Mouse (Mus musculus) hindbrain, embryonic 14.5 days (tissue): ENCODE data around the gene Gsto2. TPM values are rescaled to one million over a fixed set of nuclear protein-coding genes. Genes with fewer than 3 reads are reported as not detected.

Source experiments
- ATAC-seq: fragments of 200-750 bp; cut with Nextera tagmentation; 2 replicates; pipeline ENCODE4 v1.8.0; 2017; ENCODE audit warnings: moderate number of reproducible peaks, mild to moderate bottlenecking, moderate TSS enrichment, moderate library complexity; ENCODE audit not compliant: low FRiP score
- DNase-seq: peaks from one replicate; pipeline ENCODE4 v3.0.0-alpha.2; 2015; ENCODE audit warnings: low spot score
- H3K27ac ChIP-seq: fragments of 300-500 bp; sonication (generic); 2 replicates; pipeline ENCODE4 v1.5.1; 2014; ENCODE audit warnings: mild to moderate bottlenecking, moderate library complexity
- H3K27me3 ChIP-seq: fragments of 300-500 bp; sonication (generic); 2 replicates; pipeline ENCODE4 v1.6.1; 2014; ENCODE audit warnings: mild to moderate bottlenecking, low read length, mixed read lengths; ENCODE audit not compliant: control insufficient read depth, insufficient read depth
- H3K36me3 ChIP-seq: fragments of 300-500 bp; sonication (generic); replicated peaks from 2 replicates; pipeline ENCODE4 v1.6.1; 2014; ENCODE audit not compliant: control insufficient read depth, insufficient read depth
- H3K4me1 ChIP-seq: fragments of 300-500 bp; sonication (generic); replicated peaks from 2 replicates; pipeline ENCODE4 v1.6.1; 2014; ENCODE audit warnings: antibody characterized with exemption, low read length, mixed read lengths; ENCODE audit not compliant: control insufficient read depth, insufficient read depth
- H3K4me2 ChIP-seq: fragments of 300-500 bp; sonication (generic); replicated peaks from 2 replicates; pipeline ENCODE4 v1.6.1; 2014; ENCODE audit warnings: mild to moderate bottlenecking, moderate library complexity
- H3K4me3 ChIP-seq: fragments of 300-500 bp; sonication (generic); replicated peaks from 2 replicates; pipeline ENCODE4 v1.5.1; 2014; ENCODE audit warnings: mild to moderate bottlenecking, low read length
- H3K9ac ChIP-seq: fragments of 300-500 bp; sonication (generic); 2 replicates; pipeline ENCODE4 v1.6.1; 2014
- H3K9me3 ChIP-seq: fragments of 300-500 bp; sonication (generic); 2 replicates; pipeline ENCODE4 v1.6.1; 2016; ENCODE audit warnings: low read length; ENCODE audit not compliant: control insufficient read depth
- WGBS: fragments of 180-500 bp; shearing (Covaris S2); extraction: QIAGEN DNeasy Blood & Tissue Kit; methylation state at CpG from one replicate; pipeline ENCODE4 v1.1.7; 2014; 5-methylcytosine and 5-hydroxymethylcytosine counted together
- polyA plus RNA-seq: library from polyadenylated mRNA; unstranded; fragments of >200 nt; fragmentation: Nextera tagmentation; extraction: Ambion mirVana; gene quantifications from 2 replicates; pipeline ENCODE4 v1.2.1, GENCODE M21; 2014

Gene Gsto2
- polyA plus RNA-seq, 1 experiment from 2014 or later: 1.2 TPM

DNA sequence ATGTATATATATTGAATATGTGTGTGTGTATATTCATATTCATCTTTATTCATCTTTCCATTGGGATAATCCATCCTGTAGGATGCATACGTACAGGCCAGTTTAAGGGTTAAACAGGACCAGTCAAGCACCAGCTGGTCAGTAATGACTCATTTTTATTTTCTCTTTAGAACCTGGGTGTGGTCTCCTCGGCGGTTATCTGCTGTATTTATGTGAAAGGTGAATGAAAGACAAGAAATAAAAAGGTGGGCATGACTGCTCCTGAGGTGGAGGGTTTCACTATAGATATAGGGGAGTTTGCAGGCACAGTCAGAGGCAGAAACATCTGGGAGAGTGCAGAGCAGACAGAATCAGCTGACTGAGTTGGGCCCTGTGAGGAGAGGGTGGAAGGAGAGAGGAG is 4.2 kb downstream of the Gsto2 start:
- Histone ChIP-seq H3K9ac (no peak overlapping the region), H3K4me1 (peaks cover 10% of the 10 kb centered on the region; the same call in 1 of the 2 replicates), H3K9me3 (no peaks in the 10 kb centered on the region), H3K27ac (no peak overlapping the region), H3K36me3 (no peaks in the 10 kb centered on the region), H3K27me3 (no peaks in the 10 kb centered on the region), H3K4me3 (no peak overlapping the region), H3K4me2 (no peak overlapping the region)
- DNase-seq (no peak), ATAC-seq (no peak)
- WGBS: 69% methylated on average over 3 of the region's 3 CpGs

GRCm38 (mm10) chr19:47870102-47870666 is 4.8 kb downstream of the Gsto2 start:
- H3K36me3 ChIP-seq: no peaks in the 10 kb centered on the region
- no peaks in the 10 kb centered on the region for H3K9me3 ChIP-seq
- ATAC-seq (no peak), DNase-seq (no peak)
- H3K27ac ChIP-seq: no peak overlapping the region
- 79% methylated on average over 7 of the region's 7 CpGs for WGBS
- H3K27me3 ChIP-seq: no peaks in the 10 kb centered on the region
- no peak overlapping the region for H3K4me2 ChIP-seq
- peaks cover 4% of the 10 kb centered on the region; the same call in 1 of the 2 replicates for H3K4me1 ChIP-seq
- H3K4me3 ChIP-seq: no peak overlapping the region
- no peak overlapping the region for H3K9ac ChIP-seq

- H3K4me2 ChIP-seq: no peak overlapping the region
- no peaks in the 10 kb centered on the region for H3K9me3 ChIP-seq
- no peak overlapping the region for H3K4me3 ChIP-seq
- no peak for DNase-seq
- ATAC-seq: no peak
- no peak overlapping the region for H3K27ac ChIP-seq
- H3K27me3 ChIP-seq: no peaks in the 10 kb centered on the region
- H3K9ac ChIP-seq: no peak overlapping the region
- no peaks in the 10 kb centered on the region for H3K4me1 ChIP-seq
- WGBS: 27% methylated on average over 10 of the region's 10 CpGs
- no peaks in the 10 kb centered on the region for H3K36me3 ChIP-seq
These were observed 6.2 kb downstream of the Gsto2 start for GRCm38 (mm10) chr19:47871515-47871914.

- no peak for ATAC-seq
- 73% methylated on average over 15 of the region's 15 CpGs for WGBS
These were observed 10.9 kb downstream of the Gsto2 start for GRCm38 (mm10) chr19:47876252-47876651.

DNA sequence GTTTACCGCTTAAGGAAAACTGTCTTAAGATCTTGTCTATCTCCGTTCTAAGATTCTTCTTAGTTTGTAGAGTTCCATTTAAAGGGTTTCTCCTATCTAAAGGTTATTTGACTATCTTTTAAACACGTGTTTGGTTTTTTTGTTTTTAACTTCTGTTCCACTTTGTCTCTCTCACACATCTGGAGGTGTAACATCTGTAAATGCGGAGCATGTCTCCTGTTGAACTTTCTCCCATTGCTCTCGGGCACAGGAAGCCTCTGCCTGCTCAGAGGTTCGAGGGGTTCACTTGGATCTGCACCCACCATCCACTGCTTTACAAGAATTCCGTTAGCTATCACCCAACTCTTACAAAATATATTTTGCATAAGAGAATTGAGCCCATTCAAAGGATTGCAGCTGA is 16.2 kb downstream of the Gsto2 start:
- no peak for ATAC-seq
- Histone ChIP-seq H3K27ac (no peak overlapping the region), H3K4me1 (no peaks in the 10 kb centered on the region), H3K9ac (no peak overlapping the region), H3K4me2 (no peak overlapping the region), H3K4me3 (no peak overlapping the region), H3K9me3 (no peaks in the 10 kb centered on the region), H3K27me3 (no peaks in the 10 kb centered on the region), H3K36me3 (no peaks in the 10 kb centered on the region)
- DNase-seq: no peak
- 86% methylated on average over 7 of the region's 7 CpGs for WGBS

More at GRCm38 (mm10) chr19:47876252-47876651, 10.9 kb downstream of the Gsto2 start:
- Histone ChIP-seq H3K27ac (no peak overlapping the region), H3K36me3 (no peaks in the 10 kb centered on the region), H3K4me3 (no peak overlapping the region), H3K4me1 (no peaks in the 10 kb centered on the region), H3K27me3 (no peaks in the 10 kb centered on the region), H3K4me2 (no peak overlapping the region), H3K9me3 (no peaks in the 10 kb centered on the region), H3K9ac (no peak overlapping the region)
- no peak for DNase-seq

GRCm38 (mm10) chr19:47882151-47882881 is 17.0 kb downstream of the Gsto2 start:
- DNase-seq: peak; percentile 90
- H3K27ac ChIP-seq: no peak overlapping the region
- H3K4me1 ChIP-seq: no peaks in the 10 kb centered on the region
- H3K27me3 ChIP-seq: no peaks in the 10 kb centered on the region
- H3K4me2 ChIP-seq: no peak overlapping the region
- no peaks in the 10 kb centered on the region for H3K36me3 ChIP-seq
- no peak overlapping the region for H3K4me3 ChIP-seq
- ATAC-seq: peak; percentile 68; the same call in 1 of the 2 replicates
- 25% methylated on average over 11 of the region's 11 CpGs for WGBS
- no peak overlapping the region for H3K9ac ChIP-seq
- H3K9me3 ChIP-seq: no peaks in the 10 kb centered on the region

GRCm38 (mm10) chr19:47882882-47883254 is 17.5 kb downstream of the Gsto2 start:
- no peaks in the 10 kb centered on the region for H3K4me1 ChIP-seq
- no peak overlapping the region for H3K9ac ChIP-seq
- H3K27me3 ChIP-seq: no peaks in the 10 kb centered on the region
- 65% methylated on average over 9 of the region's 9 CpGs for WGBS
- no peak overlapping the region for H3K4me2 ChIP-seq
- H3K4me3 ChIP-seq: no peak overlapping the region
- DNase-seq (no peak), ATAC-seq (peak; percentile 21; the same call in 1 of the 2 replicates)
- no peaks in the 10 kb centered on the region for H3K36me3 ChIP-seq
- no peak overlapping the region for H3K27ac ChIP-seq
- H3K9me3 ChIP-seq: no peaks in the 10 kb centered on the region

DNA sequence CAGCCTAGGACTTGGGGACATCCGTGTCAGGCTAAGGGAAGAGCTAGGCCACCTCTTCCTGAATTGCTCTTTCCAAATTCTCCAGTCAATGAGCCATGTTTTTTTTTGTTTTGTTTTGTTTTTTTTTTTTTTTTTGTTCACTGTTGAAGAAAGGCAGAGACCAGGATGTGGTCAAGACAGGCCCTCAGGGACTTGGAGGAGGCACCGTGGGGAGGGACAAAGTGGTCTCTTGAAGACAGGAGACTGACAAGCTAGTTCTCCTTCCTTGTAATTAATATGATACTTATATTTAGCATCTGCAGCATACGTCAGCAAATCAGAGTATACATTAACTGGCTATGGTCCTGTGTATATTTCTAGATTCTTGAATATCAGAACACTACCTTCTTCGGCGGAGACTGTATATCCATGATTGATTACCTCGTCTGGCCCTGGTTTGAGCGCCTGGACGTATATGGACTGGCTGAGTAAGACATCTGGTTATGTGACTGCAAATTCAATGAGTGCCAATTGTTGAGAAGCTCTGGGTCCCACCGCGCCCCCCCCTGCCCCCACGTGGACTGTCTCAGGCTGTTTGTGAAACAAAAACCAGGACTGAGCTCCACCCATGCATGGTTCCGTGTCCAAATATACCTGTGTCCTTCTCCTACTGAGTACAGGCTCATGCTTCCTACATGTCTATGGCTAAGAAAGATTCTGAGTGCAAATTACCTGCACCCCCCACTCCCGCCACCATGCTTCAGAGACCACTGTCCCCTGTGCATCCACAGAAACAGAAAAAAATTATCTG is 19.2 kb downstream of the Gsto2 start:
- Histone ChIP-seq H3K9ac (no peak overlapping the region), H3K4me1 (no peaks in the 10 kb centered on the region), H3K9me3 (no peaks in the 10 kb centered on the region), H3K4me3 (no peak overlapping the region), H3K27me3 (no peaks in the 10 kb centered on the region), H3K4me2 (no peak overlapping the region), H3K36me3 (no peaks in the 10 kb centered on the region), H3K27ac (no peak overlapping the region)
- 71% methylated on average over 13 of the region's 13 CpGs for WGBS
- DNase-seq (no peak), ATAC-seq (no peak)

DNA sequence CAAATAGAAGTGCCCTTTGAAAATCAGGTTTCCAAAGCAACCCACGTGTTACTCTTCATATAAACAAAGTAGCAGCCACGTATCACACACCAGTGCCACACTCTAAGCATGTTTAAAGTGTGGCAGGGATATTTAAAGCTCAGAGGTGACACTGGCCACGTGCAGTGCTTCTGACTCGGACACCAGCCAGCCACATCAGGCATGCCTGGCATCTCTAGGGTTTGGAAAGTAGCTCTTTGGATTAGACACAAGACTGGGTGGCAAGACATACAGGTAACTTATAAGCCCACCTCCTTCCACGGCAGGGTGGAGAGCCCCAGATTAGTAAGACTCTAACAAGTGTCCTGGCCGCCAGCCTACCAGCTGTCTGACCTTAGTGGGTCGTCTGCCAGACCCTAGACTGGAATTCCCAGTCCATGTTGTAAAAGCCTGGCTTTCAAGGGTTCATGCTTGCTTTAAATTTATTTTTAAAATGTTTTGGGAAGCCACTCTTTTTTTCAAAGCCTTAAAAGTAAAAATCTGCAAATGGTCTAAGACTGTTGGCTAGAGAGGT is 19.9 kb downstream of the Gsto2 start:
- H3K9me3 ChIP-seq: no peaks in the 10 kb centered on the region
- H3K4me2 ChIP-seq: no peak overlapping the region
- no peaks in the 10 kb centered on the region for H3K4me1 ChIP-seq
- 71% methylated on average over 7 of the region's 7 CpGs for WGBS
- no peak overlapping the region for H3K9ac ChIP-seq
- no peak overlapping the region for H3K4me3 ChIP-seq
- H3K27ac ChIP-seq: no peak overlapping the region
- no peaks in the 10 kb centered on the region for H3K36me3 ChIP-seq
- ATAC-seq (no peak), DNase-seq (no peak)
- H3K27me3 ChIP-seq: no peaks in the 10 kb centered on the region
